Mouse (Mus musculus): ENCODE measurements at regions not wholly inside any gene's neighbourhood (a gene's known extent, or its start where the extent isn't known, plus 50 kb on each side); places are given as distances from the start of the nearest gene placed in this dataset.

DNA sequence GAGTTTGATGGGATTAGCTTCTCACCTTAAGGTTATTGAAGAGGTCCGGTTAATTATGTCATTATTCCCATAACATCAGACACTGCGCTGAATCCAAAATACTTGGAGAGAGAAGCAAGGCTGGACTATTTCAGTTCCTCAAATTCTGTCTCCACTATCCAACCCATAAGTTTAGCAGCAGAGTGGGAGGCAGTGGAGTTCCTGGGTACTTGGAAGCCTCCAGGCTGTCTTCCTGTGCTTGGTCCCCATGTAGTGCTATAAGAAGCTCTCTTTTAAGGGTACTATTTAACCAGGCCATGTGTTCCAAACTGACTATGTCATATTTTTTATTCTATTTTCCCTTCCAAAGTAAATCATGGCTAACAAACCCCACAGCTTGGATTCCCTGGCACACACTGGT lies 156.2 kb downstream of the Clic5 start:
- TF ChIP-seq CTCF (IDR thresholded peaks at IDR 0.05; ENCODE audit: low read depth) (no peak), EP300 (IDR thresholded peaks at IDR 0.05; ENCODE audit: low read depth) (no peak)
